In genomic region chr7:30222205-30222604, GRCm38 (mm10) we compare ENCODE assay signal across 34 mouse cellular contexts. TPM values are rescaled to one million over a fixed set of nuclear protein-coding genes. Genes with fewer than 3 reads are reported as not detected.
DNase-seq lines count a peak whose midpoint lies in the region; ATAC-seq lines count a peak whose summit lies in the region.
"Had no signal": no experiment of that assay in that cellular context is flagged by ENCODE, and none has a peak within 500 bp of the region (broad histone marks: within the 10 kb centered on the region; RNA-seq: fewer than 3 reads in every experiment).

No protein-coding gene starts in this region.

- H3K4me1 ChIP-seq in liver, embryonic 13.5 days (replicated peaks): peaks cover 25% of the 10 kb centered on the region
- peaks cover 17% of the 10 kb centered on the region for H3K4me1 ChIP-seq in liver, embryonic 16.5 days (ENCODE audit: control insufficient read depth, low read depth, low read length)

- H3K4me3 ChIP-seq in liver, embryonic 13.5 days (replicated peaks): no peak overlapping the region
- H3K4me3 ChIP-seq in liver, embryonic 16.5 days (ENCODE audit: low read depth, low read length): no peak overlapping the region
- H3K4me3 ChIP-seq: embryonic facial prominence, embryonic 12.5 days; embryonic facial prominence, embryonic 15.5 days; erythroblast, embryonic 14.5 days; forebrain, embryonic 10.5 days; forebrain, embryonic 13.5 days; heart, embryonic 12.5 days; heart, embryonic 15.5 days; hindbrain, embryonic 10.5 days; hindbrain, embryonic 13.5 days had no signal

- H3K9me3 ChIP-seq in liver, embryonic 13.5 days (replicated peaks): no peaks in the 10 kb centered on the region
- H3K9me3 ChIP-seq in liver, embryonic 16.5 days (replicated peaks; ENCODE audit: control insufficient read depth, low read length): no peaks in the 10 kb centered on the region
- H3K9me3 ChIP-seq: embryonic facial prominence, embryonic 12.5 days; embryonic facial prominence, embryonic 15.5 days; forebrain, embryonic 10.5 days; forebrain, embryonic 13.5 days; heart, embryonic 12.5 days; heart, embryonic 15.5 days; hindbrain, embryonic 10.5 days; hindbrain, embryonic 13.5 days had no signal

- no peak overlapping the region for H3K9ac ChIP-seq in liver, embryonic 13.5 days
- H3K9ac ChIP-seq in liver, embryonic 16.5 days (ENCODE audit: low read depth, low read length): no peak overlapping the region
- H3K9ac ChIP-seq: embryonic facial prominence, embryonic 12.5 days; embryonic facial prominence, embryonic 15.5 days; forebrain, embryonic 13.5 days; heart, embryonic 12.5 days; heart, embryonic 15.5 days; hindbrain, embryonic 13.5 days had no signal

- intact Hi-C loops in left cerebral cortex, postnatal 10 days (cut with DNase I): no loop called here

- peaks cover 38% of the 10 kb centered on the region for H3K36me3 ChIP-seq in liver, embryonic 13.5 days
- peaks cover 8% of the 10 kb centered on the region for H3K36me3 ChIP-seq in liver, embryonic 16.5 days (ENCODE audit: control insufficient read depth, insufficient read depth)

- WGBS in liver, embryonic 13.5 days (ENCODE audit: insufficient replicate concordance): 56% methylated on average over 5 of the region's 5 CpGs
- WGBS in liver, embryonic 16.5 days (ENCODE audit: insufficient replicate concordance): 63% methylated on average over 5 of the region's 5 CpGs

- no peak overlapping the region for H3K27ac ChIP-seq in liver, embryonic 13.5 days
- H3K27ac ChIP-seq in liver, embryonic 16.5 days (ENCODE audit: low read length): no peak overlapping the region
- H3K27ac ChIP-seq: embryonic facial prominence, embryonic 12.5 days; embryonic facial prominence, embryonic 15.5 days; forebrain, embryonic 10.5 days; forebrain, embryonic 13.5 days; heart, embryonic 15.5 days; hindbrain, embryonic 10.5 days; hindbrain, embryonic 13.5 days had no signal

- peak overlapping the region; percentile 16 for H3K4me2 ChIP-seq in liver, embryonic 13.5 days
- no peak overlapping the region for H3K4me2 ChIP-seq in liver, embryonic 16.5 days (ENCODE audit: low read depth, low read length)
- H3K4me2 ChIP-seq: embryonic facial prominence, embryonic 12.5 days; embryonic facial prominence, embryonic 15.5 days; forebrain, embryonic 13.5 days; heart, embryonic 12.5 days; heart, embryonic 15.5 days; hindbrain, embryonic 13.5 days had no signal

- 0 out of 2 replicates have a peak, but pooled peaks have one; percentile 47 for ATAC-seq in erythroid progenitor cell, adult 5-6 weeks (replicated peaks; ENCODE audit: low FRiP score, poor library complexity, severe bottlenecking)
- ATAC-seq in liver, embryonic 13.5 days (ENCODE audit: low read depth): peak; percentile 71
- peak; percentile 44; the same call in 1 of the 2 replicates for ATAC-seq in liver, embryonic 16.5 days (ENCODE audit: low read depth)
- ATAC-seq: CD4-positive, CD25-positive, alpha-beta regulatory T cell, adult 4 months; forebrain, embryonic 13.5 days; forebrain, embryonic 16.5 days; hindbrain, embryonic 16.5 days had no signal

- DNase-seq in c-Kit-positive CD71-positive TER-119-positive erythroid progenitor cells, embryonic 14.5 days (ENCODE audit: low spot score): peak; percentile 20
- no peak for DNase-seq in liver, embryonic 13.5 days
- DNase-seq in left cerebral cortex, postnatal 10 days (ENCODE audit: extremely low spot score in 1 of 2, low spot score in 2 of 2): no peak
- no peak for DNase-seq in gastrocnemius, postnatal 4 days (ENCODE audit: low spot score in 2 of 2)
- no peak for DNase-seq in embryo, embryonic 10.5 days (ENCODE audit: low spot score)
- DNase-seq in kidney, postnatal 10 days: no peak
- DNase-seq: adrenal gland, postnatal 14 days; cerebellum, adult 18-20 months; cerebellum, adult 9-10 months; cerebellum, postnatal 14 days; gastrocnemius, postnatal 10 days; gastrocnemius, postnatal 36 days; heart, adult 11 months; heart, postnatal 10 days; heart, postnatal 36 days had no signal

- no peaks in the 10 kb centered on the region for H3K27me3 ChIP-seq in liver, embryonic 13.5 days
- H3K27me3 ChIP-seq in liver, embryonic 16.5 days (ENCODE audit: control insufficient read depth, insufficient read depth, low read depth, low read length): no peaks in the 10 kb centered on the region
- H3K27me3 ChIP-seq: embryonic facial prominence, embryonic 12.5 days; embryonic facial prominence, embryonic 15.5 days; forebrain, embryonic 13.5 days; heart, embryonic 12.5 days; heart, embryonic 15.5 days; hindbrain, embryonic 13.5 days had no signal

RNA-seq across cellular contexts. Expression of gene Polr2i, which starts 9.5 kb away (rescaled TPM):
- 18.4 and 35.0 TPM in 2 replicates for total RNA-seq in erythroid progenitor cell, adult 5-6 weeks (2015; ENCODE audit: low replicate concordance)
- total RNA-seq in erythroid progenitor cell, adult 5-6 weeks (2017; ENCODE audit: low replicate concordance): 0.76 and 26.8 TPM in 2 replicates
- 67.1 and 70.0 TPM in 2 replicates for polyA plus RNA-seq in liver, embryonic 13.5 days (2015; fragmentation: Nextera tagmentation; extraction: Ambion mirVana)
- polyA plus RNA-seq in liver, embryonic 16.5 days (2015; fragmentation: Nextera tagmentation; extraction: Ambion mirVana): 36.5 and 39.4 TPM in 2 replicates
- 10 to 100 TPM; 72.1 to 73.3 TPM for total RNA-seq in left cerebral cortex, postnatal 10 days (2021)
- 10 to 100 TPM; 91.6 to 94.0 TPM for total RNA-seq in gastrocnemius, postnatal 4 days (2021)

RNA-seq across cellular contexts. Expression of gene Tbcb, which starts 9.9 kb away (rescaled TPM):
- 10.9 and 33.9 TPM in 2 replicates for total RNA-seq in erythroid progenitor cell, adult 5-6 weeks (2015; ENCODE audit: low replicate concordance)
- 15.0 and 29.7 TPM in 2 replicates for total RNA-seq in erythroid progenitor cell, adult 5-6 weeks (2017; ENCODE audit: low replicate concordance)
- 62.1 and 63.7 TPM in 2 replicates for polyA plus RNA-seq in liver, embryonic 13.5 days (2015; fragmentation: Nextera tagmentation; extraction: Ambion mirVana)
- 34.4 and 37.8 TPM in 2 replicates for polyA plus RNA-seq in liver, embryonic 16.5 days (2015; fragmentation: Nextera tagmentation; extraction: Ambion mirVana)
- 100 to 1,000 TPM; 176 to 206 TPM for total RNA-seq in left cerebral cortex, postnatal 10 days (2021)
- total RNA-seq in gastrocnemius, postnatal 4 days (2021): 10 to 100 TPM; 62.5 to 64.9 TPM

RNA-seq across cellular contexts. Expression of gene Ovol3, which starts 13.3 kb away (rescaled TPM):
- not detected in 2 replicates for total RNA-seq in erythroid progenitor cell, adult 5-6 weeks (2015; ENCODE audit: low replicate concordance)
- not detected in 2 replicates for total RNA-seq in erythroid progenitor cell, adult 5-6 weeks (2017; ENCODE audit: low replicate concordance)
- not detected in 2 replicates for polyA plus RNA-seq in liver, embryonic 13.5 days (2015; fragmentation: Nextera tagmentation; extraction: Ambion mirVana)
- polyA plus RNA-seq in liver, embryonic 16.5 days (2015; fragmentation: Nextera tagmentation; extraction: Ambion mirVana): not detected in 2 replicates
- total RNA-seq in left cerebral cortex, postnatal 10 days (2021): not detected
- total RNA-seq in gastrocnemius, postnatal 4 days (2021): under 1 TPM; 0.78 TPM
- total RNA-seq: adrenal gland, adult 2 months; adrenal gland, postnatal 14 days; adrenal gland, postnatal 4 days; gastrocnemius, adult 18-20 months; gastrocnemius, postnatal 36 days; heart, postnatal 10 days; heart, postnatal 36 days; MEL had no signal
- polyA plus RNA-seq: adrenal gland, adult 2 months; C2C12; CD4-positive, CD25-positive, alpha-beta regulatory T cell, adult 4 months; erythroblast, embryonic 14.5 days; forebrain, embryonic 10.5 days; forebrain, embryonic 13.5 days; forebrain, embryonic 16.5 days; heart, embryonic 12.5 days; heart, embryonic 15.5 days; hindbrain, embryonic 10.5 days; hindbrain, embryonic 13.5 days; hindbrain, embryonic 16.5 days had no signal

RNA-seq across cellular contexts. Expression of gene Capns1, which starts 23.6 kb away (rescaled TPM):
- 161 and 183 TPM in 2 replicates for total RNA-seq in erythroid progenitor cell, adult 5-6 weeks (2015; ENCODE audit: low replicate concordance)
- total RNA-seq in erythroid progenitor cell, adult 5-6 weeks (2017; ENCODE audit: low replicate concordance): 48.6 and 66.3 TPM in 2 replicates
- polyA plus RNA-seq in liver, embryonic 13.5 days (2015; fragmentation: Nextera tagmentation; extraction: Ambion mirVana): 39.0 and 40.8 TPM in 2 replicates
- 29.6 and 30.7 TPM in 2 replicates for polyA plus RNA-seq in liver, embryonic 16.5 days (2015; fragmentation: Nextera tagmentation; extraction: Ambion mirVana)
- 100 to 1,000 TPM; 204 TPM for total RNA-seq in left cerebral cortex, postnatal 10 days (2021)
- 100 to 1,000 TPM; 272 to 284 TPM for total RNA-seq in gastrocnemius, postnatal 4 days (2021)

RNA-seq across cellular contexts. Expression of gene Cox7a1, which starts 38.3 kb away (rescaled TPM):
- total RNA-seq in erythroid progenitor cell, adult 5-6 weeks (2015; ENCODE audit: low replicate concordance): not detected in 2 replicates
- not detected in 2 replicates for total RNA-seq in erythroid progenitor cell, adult 5-6 weeks (2017; ENCODE audit: low replicate concordance)
- polyA plus RNA-seq in liver, embryonic 13.5 days (2015; fragmentation: Nextera tagmentation; extraction: Ambion mirVana): 4.2 and 4.8 TPM in 2 replicates
- 6.6 and 9.1 TPM in 2 replicates for polyA plus RNA-seq in liver, embryonic 16.5 days (2015; fragmentation: Nextera tagmentation; extraction: Ambion mirVana)
- total RNA-seq in left cerebral cortex, postnatal 10 days (2021): 1 to 10 TPM; 3.6 to 4.1 TPM
- total RNA-seq in gastrocnemius, postnatal 4 days (2021): 100 to 1,000 TPM; 268 to 275 TPM
